Mouse (Mus musculus) erythroblast, embryonic 14.5 days (primary cell): ENCODE measurements around the gene Ssna1.

ENCODE experiments used
- GATA1 ChIP-seq: IDR thresholded peaks from 2 replicates; pipeline ENCODE4 v1.6.1; 2012; ENCODE audit warnings: low read length, inconsistent platforms, mixed read lengths
- TAL1 ChIP-seq: IDR thresholded peaks from 3 replicates; pipeline ENCODE4 v1.6.1; 2012; ENCODE audit warnings: low read length, inconsistent platforms, mixed read lengths

DNA sequence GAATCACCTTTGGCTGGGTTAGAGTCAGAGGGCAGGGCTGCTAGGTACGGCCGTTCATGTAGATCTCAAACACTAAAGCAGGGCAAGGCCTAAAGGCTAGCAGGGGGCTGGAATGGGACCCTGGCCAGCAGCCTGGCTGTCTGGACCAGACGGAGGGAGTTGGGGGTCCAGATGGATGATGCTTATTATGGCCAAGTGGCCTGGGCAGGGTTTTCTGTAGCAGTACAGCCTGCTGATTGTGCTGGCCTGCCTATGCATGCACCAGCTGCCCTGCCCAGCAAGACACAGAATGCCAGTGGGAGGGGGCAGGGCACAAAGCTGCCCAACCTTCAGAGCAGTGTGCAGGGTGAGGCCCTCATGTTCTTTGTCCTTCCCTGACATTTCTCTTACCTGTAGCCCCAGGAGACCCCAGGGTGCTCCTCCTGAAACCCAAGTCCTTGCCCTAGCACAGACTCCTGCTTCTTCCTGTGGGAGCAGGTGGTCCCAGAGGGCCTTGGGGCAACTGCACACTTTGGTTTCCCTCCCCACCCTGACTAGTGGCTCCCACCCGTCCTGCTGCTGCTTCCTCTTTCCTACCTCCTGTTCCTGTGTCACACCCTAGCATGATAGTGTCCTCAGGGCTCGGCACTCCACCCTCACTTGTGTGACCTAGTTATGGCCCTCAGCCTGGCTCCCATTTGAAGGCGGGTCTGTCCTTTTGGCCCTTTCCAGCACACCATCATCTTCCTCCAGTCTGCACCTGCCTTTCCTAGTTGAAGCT, 6.2 kb downstream of the Ssna1 start:
- no peak for TF ChIP-seq GATA1
- no peak for TF ChIP-seq TAL1
